Mouse (Mus musculus) heart, postnatal 0 days (tissue): ENCODE results near the gene Gins2. TPM values are rescaled to one million over a fixed set of nuclear protein-coding genes. Genes with fewer than 3 reads are reported as not detected.
A peak's percentile ranks its signal among the peaks of the same experiment; 100 is the strongest.

Source experiments
- ATAC-seq: fragments of 200-750 bp; cut with Nextera tagmentation; 2 replicates; pipeline ENCODE4 v1.8.0; 2017; ENCODE audit warnings: low read depth, moderate number of reproducible peaks, moderate library complexity; ENCODE audit not compliant: insufficient read depth
- DNase-seq: peaks from one replicate; pipeline ENCODE4 v3.0.0-alpha.2; 2016; ENCODE audit warnings: low spot score
- H3K27ac ChIP-seq: fragments of 300-500 bp; sonication (generic); 2 replicates; pipeline ENCODE4 v1.5.1; 2014; ENCODE audit warnings: low read depth, mild to moderate bottlenecking
- H3K27me3 ChIP-seq: fragments of 300-500 bp; sonication (generic); 2 replicates; pipeline ENCODE4 v1.6.1; 2014; ENCODE audit warnings: low read length, mixed read lengths; ENCODE audit not compliant: control insufficient read depth, insufficient read depth
- H3K36me3 ChIP-seq: fragments of 300-500 bp; sonication (generic); replicated peaks from 2 replicates; pipeline ENCODE4 v1.6.1; 2014; ENCODE audit warnings: low read length, mixed read lengths; ENCODE audit not compliant: control insufficient read depth, insufficient read depth
- H3K4me1 ChIP-seq: fragments of 300-500 bp; sonication (generic); 2 replicates; pipeline ENCODE4 v1.6.1; 2014; ENCODE audit warnings: antibody characterized with exemption; ENCODE audit not compliant: control insufficient read depth, insufficient read depth
- H3K4me2 ChIP-seq: fragments of 300-500 bp; sonication (generic); 2 replicates; pipeline ENCODE4 v1.6.1; 2014; ENCODE audit warnings: low read depth, mild to moderate bottlenecking, low read length, moderate library complexity
- H3K4me3 ChIP-seq: fragments of 300-500 bp; sonication (generic); 2 replicates; pipeline ENCODE4 v1.5.1; 2014; ENCODE audit warnings: low read depth, low read length
- H3K9ac ChIP-seq: fragments of 300-500 bp; sonication (generic); replicated peaks from 2 replicates; pipeline ENCODE4 v1.6.1; 2014; ENCODE audit warnings: low read depth, low read length, mixed read lengths
- H3K9me3 ChIP-seq: fragments of 300-500 bp; sonication (generic); replicated peaks from 2 replicates; pipeline ENCODE4 v1.6.1; 2016; ENCODE audit warnings: low read length; ENCODE audit not compliant: control insufficient read depth
- CTCF ChIP-seq: IDR thresholded peaks from 2 replicates; pipeline ENCODE4 v1.5.1; 2016; ENCODE audit warnings: antibody characterized with exemption, control low read depth, low read depth
- EP300 ChIP-seq: IDR thresholded peaks from 2 replicates; pipeline ENCODE4 v1.6.1; 2016; ENCODE audit warnings: antibody characterized with exemption, low read depth
- WGBS: fragments of 180-500 bp; shearing (Covaris S2); extraction: QIAGEN DNeasy Blood & Tissue Kit; methylation state at CpG from one replicate; pipeline ENCODE4 v1.1.7; 2014; 5-methylcytosine and 5-hydroxymethylcytosine counted together
- polyA plus RNA-seq: library from polyadenylated mRNA; unstranded; fragments of >200 nt; fragmentation: Nextera tagmentation; extraction: Ambion mirVana; gene quantifications from 2 replicates; pipeline ENCODE4 v1.2.1, GENCODE M21; 2015
- total RNA-seq: library from RNA; depleted of rRNA; stranded (reverse); fragments of >200 nt; gene quantifications from 2 replicates; pipeline ENCODE4 v1.2.3, GENCODE M21; 2014; ENCODE audit warnings: low replicate concordance

The Gins2 gene
- total and polyA plus RNA-seq, 2 experiments from 2014 or later: 19.3 to 52.1 TPM

- ATAC-seq (no peak), DNase-seq (no peak)
- peaks cover 13% of the 10 kb centered on the region; the same call in 1 of the 2 replicates for H3K4me1 ChIP-seq
- TF ChIP-seq CTCF (no peak), EP300 (no peak)
- 39% methylated on average over 2 of the region's 2 CpGs for WGBS
- no peaks in the 10 kb centered on the region for H3K9me3 ChIP-seq
- no peak overlapping the region for H3K9ac ChIP-seq
- H3K4me3 ChIP-seq: no peak overlapping the region
- H3K36me3 ChIP-seq: no peaks in the 10 kb centered on the region
- no peaks in the 10 kb centered on the region for H3K27me3 ChIP-seq
- no peak overlapping the region for H3K27ac ChIP-seq
- no peak overlapping the region for H3K4me2 ChIP-seq
Observed at GRCm38 (mm10) chr8:120623608-120624007, 34.5 kb upstream of the Gins2 start.

GRCm38 (mm10) chr8:120622161-120622560, 33.1 kb upstream of the Gins2 start:
- H3K4me3 ChIP-seq: no peak overlapping the region
- TF ChIP-seq CTCF (no peak), EP300 (no peak)
- H3K9ac ChIP-seq: no peak overlapping the region
- H3K9me3 ChIP-seq: no peaks in the 10 kb centered on the region
- no peaks in the 10 kb centered on the region for H3K36me3 ChIP-seq
- DNase-seq (no peak), ATAC-seq (no peak)
- H3K4me1 ChIP-seq: peaks cover 18% of the 10 kb centered on the region; the same call in 1 of the 2 replicates
- WGBS: 67% methylated on average over 14 of the region's 14 CpGs
- no peak overlapping the region for H3K27ac ChIP-seq
- H3K4me2 ChIP-seq: no peak overlapping the region
- no peaks in the 10 kb centered on the region for H3K27me3 ChIP-seq

DNA sequence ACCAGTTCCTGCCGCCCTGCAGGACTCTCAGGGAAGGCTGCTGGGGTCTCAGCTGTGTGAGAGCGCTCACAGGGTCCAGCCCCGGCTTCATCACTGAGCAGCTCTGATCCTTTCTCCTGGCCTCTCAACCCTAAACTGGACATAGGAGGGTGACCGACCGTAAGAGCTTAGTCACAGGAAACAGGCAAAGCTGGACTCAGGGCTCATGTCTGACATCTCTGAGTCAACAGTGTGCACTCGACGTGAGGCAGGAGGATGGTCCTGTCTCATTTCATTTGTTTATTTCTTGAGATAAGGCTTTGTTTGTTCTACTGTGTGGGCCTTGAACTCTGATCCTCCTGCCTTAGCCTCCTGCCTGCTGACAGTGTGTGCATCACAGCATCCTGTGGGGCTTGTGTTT, 31.3 kb upstream of the Gins2 start:
- 58% methylated on average over 7 of the region's 7 CpGs for WGBS

DNA sequence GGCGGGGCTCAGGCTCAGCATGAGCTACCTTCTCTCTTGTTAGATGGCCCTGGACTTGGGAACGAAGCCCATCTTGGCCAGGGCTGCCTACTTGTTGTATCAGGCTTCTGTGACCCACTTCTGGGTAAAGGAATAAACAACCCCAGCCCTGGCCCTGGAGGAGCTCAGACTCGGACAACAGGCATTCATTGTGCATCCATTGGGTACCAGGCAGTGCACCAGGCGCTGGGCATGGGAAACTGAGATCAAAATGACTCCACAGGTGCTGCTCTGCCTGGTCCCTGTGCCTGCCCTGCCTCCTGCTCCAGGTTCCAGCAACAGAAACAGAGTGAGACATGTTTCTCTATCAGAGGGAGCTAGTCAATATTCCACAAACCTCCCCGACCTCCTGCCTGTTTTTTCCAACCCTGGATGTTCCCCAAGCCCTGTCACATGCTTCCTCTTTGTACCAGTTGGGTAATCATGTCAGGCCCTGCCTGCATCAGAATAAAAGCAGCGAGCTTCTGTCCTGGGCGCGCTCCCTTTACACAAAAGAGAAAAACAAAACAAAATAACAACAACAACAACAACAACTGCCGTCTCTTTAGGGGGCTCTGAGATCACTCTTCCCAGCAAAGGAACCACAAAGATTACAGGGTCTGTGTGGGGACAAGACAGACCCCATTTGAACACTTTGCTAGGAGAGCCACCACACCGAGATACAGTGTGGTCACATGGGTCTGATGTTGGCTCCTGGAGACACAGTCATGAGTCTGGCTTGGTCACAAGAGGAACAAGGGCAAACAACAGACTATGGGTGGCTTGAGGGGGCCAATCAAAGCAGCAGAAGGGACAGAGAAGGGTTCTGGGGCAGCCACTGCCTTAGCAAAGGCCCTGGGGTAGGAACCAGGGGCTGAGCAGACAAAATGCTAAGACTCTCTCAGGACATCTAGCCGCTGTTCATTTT, 30.4 kb upstream of the Gins2 start:
- no peak overlapping the region for H3K4me3 ChIP-seq
- no peaks in the 10 kb centered on the region for H3K36me3 ChIP-seq
- peak; percentile 49 for ATAC-seq
- H3K27me3 ChIP-seq: no peaks in the 10 kb centered on the region
- 66% methylated on average over 11 of the region's 11 CpGs for WGBS
- H3K9ac ChIP-seq: no peak overlapping the region
- no peaks in the 10 kb centered on the region for H3K9me3 ChIP-seq
- no peak overlapping the region for H3K4me2 ChIP-seq
- no peak for TF ChIP-seq CTCF
- 0 out of 2 replicates have a peak, but pooled peaks have one; percentile 28 for TF ChIP-seq EP300
- H3K27ac ChIP-seq: peak overlapping the region; percentile 32
- DNase-seq: no peak
- peaks cover 18% of the 10 kb centered on the region; the same call in 1 of the 2 replicates for H3K4me1 ChIP-seq

More for the DNA sequence above, 31.3 kb upstream of the Gins2 start:
- H3K27ac ChIP-seq: 0 out of 2 replicates have a peak overlapping the region, but pooled peaks have one; percentile 32
- no peak overlapping the region for H3K4me2 ChIP-seq
- no peaks in the 10 kb centered on the region for H3K27me3 ChIP-seq
- no peak overlapping the region for H3K4me3 ChIP-seq
- TF ChIP-seq CTCF: no peak
- no peaks in the 10 kb centered on the region for H3K9me3 ChIP-seq
- H3K9ac ChIP-seq: no peak overlapping the region
- DNase-seq (no peak), ATAC-seq (no peak)
- no peaks in the 10 kb centered on the region for H3K36me3 ChIP-seq
- peaks cover 18% of the 10 kb centered on the region; the same call in 1 of the 2 replicates for H3K4me1 ChIP-seq

DNA sequence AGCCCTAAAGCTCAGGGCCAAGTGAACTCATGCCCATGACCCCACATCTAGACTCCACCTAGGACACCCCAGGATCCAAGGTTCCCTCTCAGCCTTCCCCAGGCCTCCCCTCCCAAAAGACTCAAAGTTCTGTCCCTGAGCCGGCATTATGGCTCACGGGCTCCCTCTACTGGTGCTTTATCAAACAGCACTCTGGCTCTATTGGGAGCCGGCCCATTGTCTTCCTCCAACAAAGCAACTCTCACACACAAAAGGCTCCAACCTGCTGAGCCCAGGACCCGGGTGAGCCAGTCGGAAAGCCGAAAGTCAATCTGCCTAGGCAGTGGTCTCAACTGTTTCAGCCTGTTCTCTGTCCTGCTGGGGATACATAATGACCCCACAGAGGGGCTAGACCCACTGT, 29.0 kb upstream of the Gins2 start:
- peaks cover 18% of the 10 kb centered on the region; the same call in 1 of the 2 replicates for H3K4me1 ChIP-seq

More for the DNA sequence above, 29.0 kb upstream of the Gins2 start:
- Histone ChIP-seq H3K9ac (no peak overlapping the region), H3K27ac (no peak overlapping the region), H3K4me2 (no peak overlapping the region), H3K36me3 (no peaks in the 10 kb centered on the region), H3K27me3 (0 out of 2 replicates have a peak, but pooled peaks cover 4% of the 10 kb centered on the region), H3K4me3 (no peak overlapping the region), H3K9me3 (no peaks in the 10 kb centered on the region)
- DNase-seq: peak; percentile 62
- 0% methylated on average over 6 of the region's 6 CpGs for WGBS
- ATAC-seq: peak; percentile 52
- TF ChIP-seq CTCF (peak; percentile 89), EP300 (no peak)
